Mouse (Mus musculus): ENCODE data around the gene Cenpt. TPM values are rescaled to one million over a fixed set of nuclear protein-coding genes. Genes with fewer than 3 reads are reported as not detected.

Cenpt gene
- polyA plus RNA-seq, 1 experiment from 2014 or later = 45.7 TPM

GRCm38 (mm10) chr8:105805964-105806363 lies 47.1 kb downstream of the Cenpt start:
- H3K4me3 ChIP-seq (ENCODE audit: low read depth, low read length) = no peak overlapping the region
- no peaks in the 10 kb centered on the region for H3K36me3 ChIP-seq (ENCODE audit: control insufficient read depth, insufficient read depth, low read length)
- no peaks in the 10 kb centered on the region for H3K9me3 ChIP-seq (replicated peaks; ENCODE audit: control insufficient read depth, low read length)
- no peak overlapping the region for H3K4me2 ChIP-seq
- H3K27ac ChIP-seq (ENCODE audit: low read depth, low read length) = no peak overlapping the region
- no peak overlapping the region for H3K9ac ChIP-seq (ENCODE audit: low read depth, low read length)
- no peaks in the 10 kb centered on the region for H3K27me3 ChIP-seq (ENCODE audit: control insufficient read depth, insufficient read depth, low read length)
- ATAC-seq (replicated peaks; ENCODE audit: insufficient number of reproducible peaks, low FRiP score, low TSS enrichment) = no peak
- peaks cover 13% of the 10 kb centered on the region for H3K4me1 ChIP-seq (ENCODE audit: control insufficient read depth, insufficient read depth, low read length)
- WGBS (ENCODE audit: insufficient replicate concordance) = 78% methylated on average over 1 of the region's 1 CpGs

- Histone ChIP-seq H3K4me1 (ENCODE audit: control insufficient read depth, insufficient read depth, low read length) (peaks cover 8% of the 10 kb centered on the region), H3K4me2 (no peak overlapping the region), H3K27ac (ENCODE audit: low read depth, low read length) (0 out of 2 replicates have a peak overlapping the region, but pooled peaks have one; percentile 41), H3K9me3 (replicated peaks; ENCODE audit: control insufficient read depth, low read length) (no peaks in the 10 kb centered on the region), H3K36me3 (ENCODE audit: control insufficient read depth, insufficient read depth, low read length) (no peaks in the 10 kb centered on the region), H3K9ac (ENCODE audit: low read depth, low read length) (no peak overlapping the region), H3K27me3 (ENCODE audit: control insufficient read depth, insufficient read depth, low read length) (no peaks in the 10 kb centered on the region), H3K4me3 (ENCODE audit: low read depth, low read length) (no peak overlapping the region)
- ATAC-seq (replicated peaks; ENCODE audit: insufficient number of reproducible peaks, low FRiP score, low TSS enrichment) = no peak
- 70% methylated on average over 3 of the region's 3 CpGs for WGBS (ENCODE audit: insufficient replicate concordance)
Observed at GRCm38 (mm10) chr8:105805346-105805745, 47.7 kb downstream of the Cenpt start.

GRCm38 (mm10) chr8:105804797-105805196 lies 48.3 kb downstream of the Cenpt start:
- Histone ChIP-seq H3K4me2 (no peak overlapping the region), H3K36me3 (ENCODE audit: control insufficient read depth, insufficient read depth, low read length) (no peaks in the 10 kb centered on the region), H3K9me3 (replicated peaks; ENCODE audit: control insufficient read depth, low read length) (no peaks in the 10 kb centered on the region), H3K4me1 (ENCODE audit: control insufficient read depth, insufficient read depth, low read length) (peaks cover 5% of the 10 kb centered on the region), H3K27ac (ENCODE audit: low read depth, low read length) (no peak overlapping the region), H3K27me3 (ENCODE audit: control insufficient read depth, insufficient read depth, low read length) (no peaks in the 10 kb centered on the region), H3K9ac (ENCODE audit: low read depth, low read length) (no peak overlapping the region), H3K4me3 (ENCODE audit: low read depth, low read length) (no peak overlapping the region)
- WGBS (ENCODE audit: insufficient replicate concordance) = 91% methylated on average over 7 of the region's 7 CpGs
- ATAC-seq (replicated peaks; ENCODE audit: insufficient number of reproducible peaks, low FRiP score, low TSS enrichment) = no peak

- peak; percentile 81 for ATAC-seq (replicated peaks; ENCODE audit: insufficient number of reproducible peaks, low FRiP score, low TSS enrichment)
- Histone ChIP-seq H3K27me3 (ENCODE audit: control insufficient read depth, insufficient read depth, low read length) (no peaks in the 10 kb centered on the region), H3K4me1 (ENCODE audit: control insufficient read depth, insufficient read depth, low read length) (peaks cover 19% of the 10 kb centered on the region), H3K9ac (ENCODE audit: low read depth, low read length) (no peak overlapping the region), H3K36me3 (ENCODE audit: control insufficient read depth, insufficient read depth, low read length) (no peaks in the 10 kb centered on the region), H3K4me2 (peak overlapping the region; percentile 32), H3K9me3 (replicated peaks; ENCODE audit: control insufficient read depth, low read length) (no peaks in the 10 kb centered on the region), H3K4me3 (ENCODE audit: low read depth, low read length) (no peak overlapping the region), H3K27ac (ENCODE audit: low read depth, low read length) (peak overlapping the region; percentile 81)
- 78% methylated on average over 6 of the region's 6 CpGs for WGBS (ENCODE audit: insufficient replicate concordance)
Observed at GRCm38 (mm10) chr8:105801153-105801904, 51.7 kb downstream of the Cenpt start.

- Histone ChIP-seq H3K9me3 (replicated peaks; ENCODE audit: control insufficient read depth, low read length) (no peaks in the 10 kb centered on the region), H3K36me3 (ENCODE audit: control insufficient read depth, insufficient read depth, low read length) (no peaks in the 10 kb centered on the region), H3K4me3 (ENCODE audit: low read depth, low read length) (no peak overlapping the region), H3K27me3 (ENCODE audit: control insufficient read depth, insufficient read depth, low read length) (no peaks in the 10 kb centered on the region), H3K4me1 (ENCODE audit: control insufficient read depth, insufficient read depth, low read length) (peaks cover 19% of the 10 kb centered on the region), H3K9ac (ENCODE audit: low read depth, low read length) (peak overlapping the region; percentile 63), H3K4me2 (peak overlapping the region; percentile 48), H3K27ac (ENCODE audit: low read depth, low read length) (peak overlapping the region; percentile 78)
- WGBS (ENCODE audit: insufficient replicate concordance) = 34% methylated on average over 8 of the region's 8 CpGs
- ATAC-seq (replicated peaks; ENCODE audit: insufficient number of reproducible peaks, low FRiP score, low TSS enrichment) = 0 out of 2 replicates have a peak, but pooled peaks have one; percentile 50
Observed at GRCm38 (mm10) chr8:105799091-105799812, 53.8 kb downstream of the Cenpt start.

GRCm38 (mm10) chr8:105798408-105798807 lies 54.7 kb downstream of the Cenpt start:
- WGBS (ENCODE audit: insufficient replicate concordance) = 91% methylated on average over 5 of the region's 5 CpGs
- no peaks in the 10 kb centered on the region for H3K27me3 ChIP-seq (ENCODE audit: control insufficient read depth, insufficient read depth, low read length)
- peak overlapping the region; percentile 78 for H3K27ac ChIP-seq (ENCODE audit: low read depth, low read length)
- ATAC-seq (replicated peaks; ENCODE audit: insufficient number of reproducible peaks, low FRiP score, low TSS enrichment) = no peak
- no peaks in the 10 kb centered on the region for H3K9me3 ChIP-seq (replicated peaks; ENCODE audit: control insufficient read depth, low read length)
- no peak overlapping the region for H3K9ac ChIP-seq (ENCODE audit: low read depth, low read length)
- H3K36me3 ChIP-seq (ENCODE audit: control insufficient read depth, insufficient read depth, low read length) = no peaks in the 10 kb centered on the region
- H3K4me2 ChIP-seq = no peak overlapping the region
- H3K4me3 ChIP-seq (ENCODE audit: low read depth, low read length) = no peak overlapping the region
- peaks cover 19% of the 10 kb centered on the region for H3K4me1 ChIP-seq (ENCODE audit: control insufficient read depth, insufficient read depth, low read length)

- peaks cover 14% of the 10 kb centered on the region for H3K4me1 ChIP-seq (ENCODE audit: control insufficient read depth, insufficient read depth, low read length)
- 89% methylated on average over 1 of the region's 1 CpGs for WGBS (ENCODE audit: insufficient replicate concordance)
- H3K27ac ChIP-seq (ENCODE audit: low read depth, low read length) = no peak overlapping the region
- H3K4me3 ChIP-seq (ENCODE audit: low read depth, low read length) = no peak overlapping the region
- no peak overlapping the region for H3K9ac ChIP-seq (ENCODE audit: low read depth, low read length)
- 0 out of 2 replicates have a peak, but pooled peaks cover 2% of the 10 kb centered on the region for H3K36me3 ChIP-seq (ENCODE audit: control insufficient read depth, insufficient read depth, low read length)
- H3K27me3 ChIP-seq (ENCODE audit: control insufficient read depth, insufficient read depth, low read length) = no peaks in the 10 kb centered on the region
- H3K9me3 ChIP-seq (replicated peaks; ENCODE audit: control insufficient read depth, low read length) = no peaks in the 10 kb centered on the region
- no peak overlapping the region for H3K4me2 ChIP-seq
- no peak for ATAC-seq (replicated peaks; ENCODE audit: insufficient number of reproducible peaks, low FRiP score, low TSS enrichment)
Observed at GRCm38 (mm10) chr8:105795785-105796184, 57.3 kb downstream of the Cenpt start.
